Mouse (Mus musculus) lung, adult 2 months (tissue): Measurements from ENCODE around the gene Nwd1.

Experiments used
- CTCF ChIP-seq: fragments of 200-500 bp; IDR thresholded peaks from 2 replicates; pipeline ENCODE4 v1.5.1; 2011; ENCODE audit warnings: mild to moderate bottlenecking, low read length, control low read depth; ENCODE audit not compliant: insufficient read depth
- POLR2A ChIP-seq: fragments of 200-500 bp; IDR thresholded peaks from 2 replicates; pipeline ENCODE4 v1.6.1; 2011; ENCODE audit warnings: low read depth, mild to moderate bottlenecking, control low read depth, low read length, borderline replicate concordance; ENCODE audit errors: extremely low read depth

DNA sequence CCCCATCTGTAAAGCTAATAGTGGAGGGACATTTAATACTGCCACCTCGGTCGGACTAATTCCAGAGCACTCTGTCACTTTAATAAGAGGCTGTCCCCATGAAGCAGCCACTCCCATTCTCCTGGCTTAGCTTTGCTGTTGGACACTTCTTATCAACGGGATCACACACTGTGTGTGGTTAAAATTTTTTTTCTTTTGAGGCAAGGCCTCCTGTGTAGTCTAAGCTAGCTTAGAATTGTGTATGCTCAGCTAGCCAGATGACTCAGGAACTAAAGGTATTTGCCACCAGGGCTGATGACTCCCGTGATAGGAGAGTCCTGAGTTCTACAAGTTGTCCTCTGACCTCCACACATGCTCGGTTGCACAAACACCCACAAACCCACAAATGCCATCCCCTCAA lies 18.9 kb downstream of the Nwd1 start:
- TF ChIP-seq CTCF: no peak
- no peak for TF ChIP-seq POLR2A
